Mouse (Mus musculus) MEL (cell line): ENCODE measurements around the gene Prim2. TPM values are rescaled to one million over a fixed set of nuclear protein-coding genes. Genes with fewer than 3 reads are reported as not detected.

Source experiments
- DNase-seq: peaks from one replicate; pipeline ENCODE4 v3.0.0; 2011; ENCODE audit warnings: low read depth, low spot score
- H3K27ac ChIP-seq: 2 replicates; pipeline ENCODE4 v1.5.1; 2012; ENCODE audit warnings: low read depth, mild to moderate bottlenecking, control low read depth, low read length, moderate library complexity; ENCODE audit not compliant: control insufficient read depth
- H3K27me3 ChIP-seq, 2 experiments: fragments of 150-350 bp in 1 of 2; sonication (generic) in 1 of 2; 2 replicates each; pipeline ENCODE4 v1.6.1; 2012; ENCODE audit warnings: low read length in 2 of 2, mild to moderate bottlenecking in 2 of 2, improper control_type of control experiment in 1 of 2, moderate library complexity in 1 of 2; ENCODE audit not compliant: insufficient read depth in 2 of 2, control insufficient read depth in 1 of 2
- H3K36me3 ChIP-seq, 2 experiments: 2 replicates each; pipeline ENCODE4 v1.6.1; 2012 to 2014; ENCODE audit warnings: low read length in 2 of 2, improper control_type of control experiment in 1 of 2, inconsistent platforms in 1 of 2, mild to moderate bottlenecking in 1 of 2; ENCODE audit not compliant: insufficient read depth in 2 of 2, control insufficient read depth in 1 of 2
- H3K4me1 ChIP-seq, 2 experiments: fragments of 150-350 bp in 1 of 2; sonication (generic) in 1 of 2; 2 replicates each; pipeline ENCODE4 v1.6.1; 2012; ENCODE audit warnings: low read length in 2 of 2, improper control_type of control experiment in 1 of 2, mild to moderate bottlenecking in 1 of 2; ENCODE audit not compliant: insufficient read depth in 2 of 2, control insufficient read depth in 1 of 2
- H3K4me3 ChIP-seq, 2 experiments: fragments of 150-350 bp in 1 of 2; sonication (generic) in 1 of 2; 2 replicates each; pipeline ENCODE4 v1.5.1; 2012; ENCODE audit warnings: low read depth in 2 of 2, low read length in 2 of 2, mild to moderate bottlenecking in 2 of 2, moderate library complexity in 2 of 2, control low read depth in 1 of 2, improper control_type of control experiment in 1 of 2; ENCODE audit not compliant: control insufficient read depth in 1 of 2, insufficient read depth in 1 of 2
- H3K79me2 ChIP-seq: 2 replicates; pipeline ENCODE4 v1.6.1; 2012; ENCODE audit warnings: mild to moderate bottlenecking, low read length, moderate library complexity; ENCODE audit not compliant: control insufficient read depth, poor library complexity, insufficient read depth
- H3K9ac ChIP-seq: 2 replicates; pipeline ENCODE4 v1.6.1; 2012; ENCODE audit warnings: low read depth, mild to moderate bottlenecking, control low read depth, low read length, moderate library complexity; ENCODE audit not compliant: control insufficient read depth, poor library complexity, severe bottlenecking
- H3K9me3 ChIP-seq: fragments of 150-350 bp; sonication (generic); replicated peaks from 2 replicates; pipeline ENCODE4 v1.6.1; 2012; ENCODE audit warnings: mild to moderate bottlenecking, low read length, improper control_type of control experiment, moderate library complexity; ENCODE audit not compliant: insufficient read depth
- CHD2 ChIP-seq: IDR thresholded peaks from 2 replicates; pipeline ENCODE4 v1.6.1; 2011; ENCODE audit warnings: low read length, improper control_type of control experiment
- E2F4 ChIP-seq: IDR thresholded peaks from 2 replicates; pipeline ENCODE4 v1.6.1; 2011; ENCODE audit warnings: low read depth, low read length, improper control_type of control experiment, borderline replicate concordance
- ELF1 ChIP-seq: IDR thresholded peaks from 2 replicates; pipeline ENCODE4 v1.6.1; 2014; ENCODE audit warnings: low read depth, mild to moderate bottlenecking, inconsistent platforms, low read length, improper control_type of control experiment, moderate library complexity
- EP300 ChIP-seq, 2 experiments: IDR thresholded peaks; 2 replicates each; pipeline ENCODE4 v1.6.1; 2011; ENCODE audit warnings: improper control_type of control experiment in 2 of 2, low read length in 2 of 2, low read depth in 1 of 2, mild to moderate bottlenecking in 1 of 2
- GABPA ChIP-seq: IDR thresholded peaks from 2 replicates; pipeline ENCODE4 v1.6.1; 2012; ENCODE audit warnings: low read depth, mild to moderate bottlenecking, inconsistent platforms, low read length, improper control_type of control experiment, moderate library complexity
- GATA1 ChIP-seq: IDR thresholded peaks from 2 replicates; pipeline ENCODE4 v1.6.1; 2011; ENCODE audit warnings: low read depth, low read length, improper control_type of control experiment
- HCFC1 ChIP-seq: IDR thresholded peaks from 2 replicates; pipeline ENCODE4 v1.6.1; 2012; ENCODE audit warnings: low read depth, mild to moderate bottlenecking, inconsistent platforms, low read length, improper control_type of control experiment, moderate library complexity
- KAT2A ChIP-seq: conservative IDR thresholded peaks from 2 replicates; pipeline ENCODE4 v1.6.1; 2012; ENCODE audit warnings: low read depth, low read length, improper control_type of control experiment, inconsistent platforms
- MAFK ChIP-seq: IDR thresholded peaks from 2 replicates; pipeline ENCODE4 v1.6.1; 2011; ENCODE audit warnings: low read depth, mild to moderate bottlenecking, low read length, improper control_type of control experiment, borderline replicate concordance
- MAX ChIP-seq: IDR thresholded peaks from 2 replicates; pipeline ENCODE4 v1.6.1; 2011; ENCODE audit warnings: low read length, improper control_type of control experiment
- MXI1 ChIP-seq: IDR thresholded peaks from 2 replicates; pipeline ENCODE4 v1.6.1; 2011; ENCODE audit warnings: mild to moderate bottlenecking, low read depth, low read length, improper control_type of control experiment
- NRF1 ChIP-seq: IDR thresholded peaks from 2 replicates; pipeline ENCODE4 v1.6.1; 2014; ENCODE audit warnings: low read depth, mild to moderate bottlenecking, inconsistent platforms, low read length, improper control_type of control experiment, moderate library complexity; ENCODE audit not compliant: poor library complexity, insufficient read depth, severe bottlenecking
- POLR2AphosphoS5 ChIP-seq: IDR thresholded peaks from 2 replicates; pipeline ENCODE4 v1.6.1; 2012; ENCODE audit warnings: low read depth, borderline replicate concordance, mild to moderate bottlenecking, inconsistent platforms, low read length, moderate library complexity, mixed read lengths
- RAD21 ChIP-seq: IDR thresholded peaks from 2 replicates; pipeline ENCODE4 v1.6.1; 2011; ENCODE audit warnings: mild to moderate bottlenecking, low read depth, low read length, improper control_type of control experiment
- SIN3A ChIP-seq: IDR thresholded peaks from 2 replicates; pipeline ENCODE4 v1.6.1; 2012; ENCODE audit warnings: low read length, improper control_type of control experiment, inconsistent platforms
- TAL1 ChIP-seq: IDR thresholded peaks from 2 replicates; pipeline ENCODE4 v1.6.1; 2012; ENCODE audit warnings: mild to moderate bottlenecking, inconsistent platforms, low read length, moderate library complexity, mixed read lengths
- TBP ChIP-seq: IDR thresholded peaks from 2 replicates; pipeline ENCODE4 v1.8.0; 2011; ENCODE audit warnings: low read depth, low read length, improper control_type of control experiment
- TCF12 ChIP-seq: IDR thresholded peaks from 2 replicates; pipeline ENCODE4 v1.6.1; 2014; ENCODE audit warnings: low read depth, mild to moderate bottlenecking, inconsistent platforms, low read length, improper control_type of control experiment, moderate library complexity
- ZMIZ1 ChIP-seq: IDR thresholded peaks from 2 replicates; pipeline ENCODE4 v1.6.1; 2012; ENCODE audit warnings: low read depth, mild to moderate bottlenecking, inconsistent platforms, low read length, improper control_type of control experiment, moderate library complexity
- polyA plus RNA-seq, 2 experiments: library from polyadenylated mRNA; stranded (reverse) in 1 of 2; unstranded in 1 of 2; fragments of >175 nt in 1 of 2; fragments of >200 nt in 1 of 2; gene quantifications; 2 replicates each; pipeline versions ENCODE4 v1.2.1 to v1.2.4; 2012; ENCODE audit warnings: low replicate concordance in 2 of 2, low read depth in 1 of 2; ENCODE audit not compliant: insufficient read length in 2 of 2, insufficient read depth in 1 of 2, missing spikeins in 1 of 2
- total RNA-seq: library from RNA; depleted of rRNA; stranded (reverse); fragments of 300-350 nt; gene quantifications from 2 replicates; pipeline ENCODE4 v1.2.3, GENCODE M21; 2012

Gene Prim2
- total and polyA plus RNA-seq, 3 experiments: 36.1 to 48.9 TPM; not detected in 1

DNA sequence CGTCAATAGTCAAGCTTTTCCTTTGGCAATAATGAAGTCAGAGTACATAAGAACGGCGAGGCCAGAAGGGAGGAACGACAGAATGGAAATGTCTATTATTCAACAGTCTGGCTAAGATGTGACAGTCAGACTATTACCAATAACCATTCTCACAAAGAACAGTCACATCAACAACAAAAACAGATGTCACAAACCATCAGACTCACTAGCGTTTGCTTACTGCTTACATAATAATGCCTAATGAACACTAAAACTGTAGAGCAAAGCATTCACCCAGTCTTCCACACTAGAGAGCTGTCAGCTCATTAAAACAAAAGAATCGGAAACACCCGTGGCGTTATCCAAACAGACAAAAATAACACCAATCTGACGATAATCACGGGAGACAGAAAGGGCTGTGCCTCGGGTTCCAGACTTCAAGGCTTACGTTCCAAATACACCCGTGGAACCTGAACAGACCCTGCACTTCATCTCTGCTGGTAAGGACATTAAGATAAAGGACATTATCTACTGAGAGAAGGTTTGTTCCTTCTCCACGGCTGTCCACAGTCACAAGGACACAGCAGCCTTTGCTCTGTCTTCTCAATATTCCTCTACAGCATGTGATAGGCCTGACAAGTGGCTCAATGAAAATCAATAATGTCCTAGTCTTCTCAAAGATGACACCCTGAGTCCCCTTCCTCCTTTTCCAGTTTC, 59.4 kb downstream of the Prim2 start:
- Histone ChIP-seq H3K36me3 (peaks cover 0 to 12% of the 10 kb centered on the region in 2 experiments), H3K4me1 (no peaks in the 10 kb centered on the region; a peak in 1 of 4 replicates), H3K9ac (no peak overlapping the region), H3K27me3 (no peaks in the 10 kb centered on the region), H3K9me3 (no peaks in the 10 kb centered on the region), H3K27ac (no peak overlapping the region), H3K4me3 (no peak overlapping the region), H3K79me2 (no peaks in the 10 kb centered on the region)
- no peak for TF ChIP-seq TAL1
- TF ChIP-seq TBP: no peak
- TF ChIP-seq GABPA: no peak
- no peak for TF ChIP-seq HCFC1
- DNase-seq: no peak

DNA sequence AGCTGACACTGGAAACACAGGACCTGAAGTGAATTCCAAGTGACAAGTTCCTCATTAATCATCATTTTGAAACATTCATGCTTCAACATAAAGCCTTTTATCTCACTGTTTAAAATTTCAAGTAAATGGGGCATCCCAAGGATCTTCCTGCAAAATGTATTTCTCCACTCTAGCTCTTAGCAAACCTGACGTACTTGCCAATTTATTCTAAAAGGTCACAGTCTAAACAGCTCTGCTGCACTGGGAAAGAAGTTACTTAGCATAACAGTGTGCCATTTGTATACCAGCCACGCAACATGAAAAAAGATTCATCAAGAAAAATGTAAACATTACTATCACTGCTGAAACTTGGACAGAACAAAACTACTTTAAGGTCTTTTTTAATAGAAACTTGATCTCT, 61.5 kb downstream of the Prim2 start:
- H3K36me3 ChIP-seq: peaks cover 0 to 12% of the 10 kb centered on the region in 2 experiments
- H3K9me3 ChIP-seq: no peaks in the 10 kb centered on the region
- H3K27me3 ChIP-seq: no peaks in the 10 kb centered on the region
- no peak for TF ChIP-seq TCF12
- TF ChIP-seq MAX: no peak
- TF ChIP-seq E2F4: no peak
- TF ChIP-seq KAT2A: no peak
- TF ChIP-seq CHD2: no peak
- no peak for TF ChIP-seq NRF1
- no peak for TF ChIP-seq POLR2AphosphoS5
- no peak for TF ChIP-seq HCFC1
- no peak for TF ChIP-seq ELF1
- no peak for TF ChIP-seq RAD21
- TF ChIP-seq ZMIZ1: no peak
- no peak for TF ChIP-seq EP300 (IDR thresholded peaks at IDR 0.05; ENCODE audit: low read depth in 1 of 2, low read length in 2 of 2)
- TF ChIP-seq MAFK: no peak
- no peak for TF ChIP-seq GABPA
- TF ChIP-seq GATA1: no peak
- no peak for TF ChIP-seq SIN3A
- no peak for TF ChIP-seq MXI1
- DNase-seq: no peak
- no peak overlapping the region for H3K9ac ChIP-seq
- no peak overlapping the region for H3K4me3 ChIP-seq
- H3K4me1 ChIP-seq: no peaks in the 10 kb centered on the region; a peak in 1 of 4 replicates
- H3K79me2 ChIP-seq: no peaks in the 10 kb centered on the region
- H3K27ac ChIP-seq: no peak overlapping the region
